ENCODE assay signal across 20 mouse cellular contexts in genomic region chr2:49655874-49656195, GRCm38 (mm10). TPM values are rescaled to one million over a fixed set of nuclear protein-coding genes. Genes with fewer than 3 reads are reported as not detected.
A peak's percentile ranks its signal among the peaks of the same experiment; 100 is the strongest.
DNase-seq lines count a peak whose midpoint lies in the region; ATAC-seq and TF ChIP-seq lines count a peak whose summit lies in the region.
"Had no signal": no experiment of that assay in that cellular context is flagged by ENCODE, and none has a peak within 500 bp of the region (broad histone marks: within the 10 kb centered on the region; RNA-seq: fewer than 3 reads in every experiment).

No protein-coding gene starts in this region.

- H3K4me3 ChIP-seq in heart, embryonic 10.5 days = no peak overlapping the region
- no peak overlapping the region for H3K4me3 ChIP-seq in heart, embryonic 11.5 days (ENCODE audit: low read depth, low read length)
- H3K4me3 ChIP-seq in forebrain, embryonic 13.5 days = no peak overlapping the region
- no peak overlapping the region for H3K4me3 ChIP-seq in hindbrain, embryonic 12.5 days
- no peak overlapping the region for H3K4me3 ChIP-seq in midbrain, postnatal 0 days (ENCODE audit: low read depth, low read length)
- H3K4me3 ChIP-seq: embryonic facial prominence, embryonic 12.5 days; heart, embryonic 15.5 days; kidney, embryonic 15.5 days; left cerebral cortex, adult 2 months; limb, embryonic 10.5 days; liver, embryonic 13.5 days; lung, embryonic 15.5 days; stomach, embryonic 15.5 days had no signal

- DNase-seq in heart, embryonic 10.5 days (ENCODE audit: low spot score) = peak; percentile 56
- no peak for DNase-seq in midbrain, postnatal 0 days (ENCODE audit: low spot score)
- DNase-seq in kidney, adult 11 months = no peak
- DNase-seq in urinary bladder, postnatal 14 days (ENCODE audit: low spot score) = no peak
- no peak for DNase-seq in layer of hippocampus, adult 11-12 months (ENCODE audit: low spot score)
- DNase-seq: adrenal gland, postnatal 14 days; gastrocnemius, postnatal 36 days; liver, embryonic 13.5 days; spleen, adult 18-20 months had no signal

- no peak overlapping the region for H3K4me2 ChIP-seq in heart, embryonic 11.5 days
- H3K4me2 ChIP-seq in forebrain, embryonic 13.5 days = peak overlapping the region; percentile 33
- peak overlapping the region; percentile 18; the same call in 1 of the 2 replicates for H3K4me2 ChIP-seq in hindbrain, embryonic 12.5 days (replicated peaks)
- no peak overlapping the region for H3K4me2 ChIP-seq in midbrain, postnatal 0 days (ENCODE audit: low read depth, low read length, poor library complexity, severe bottlenecking)
- H3K4me2 ChIP-seq: embryonic facial prominence, embryonic 12.5 days; heart, embryonic 15.5 days; kidney, embryonic 15.5 days; liver, embryonic 13.5 days; lung, embryonic 15.5 days; stomach, embryonic 15.5 days had no signal

- WGBS in heart, embryonic 10.5 days = 76% methylated on average over 3 of the region's 3 CpGs
- WGBS in heart, embryonic 11.5 days (ENCODE audit: insufficient replicate concordance) = 76% methylated on average over 3 of the region's 3 CpGs
- 73% methylated on average over 3 of the region's 3 CpGs for WGBS in forebrain, embryonic 13.5 days
- 67% methylated on average over 3 of the region's 3 CpGs for WGBS in hindbrain, embryonic 12.5 days
- WGBS in midbrain, postnatal 0 days = 53% methylated on average over 3 of the region's 3 CpGs

- no peaks in the 10 kb centered on the region for H3K27me3 ChIP-seq in heart, embryonic 10.5 days (ENCODE audit: insufficient read depth, poor library complexity, severe bottlenecking)
- H3K27me3 ChIP-seq in heart, embryonic 11.5 days (ENCODE audit: control insufficient read depth, insufficient read depth, low read length) = no peaks in the 10 kb centered on the region
- no peaks in the 10 kb centered on the region for H3K27me3 ChIP-seq in forebrain, embryonic 13.5 days
- H3K27me3 ChIP-seq in hindbrain, embryonic 12.5 days = no peaks in the 10 kb centered on the region
- no peaks in the 10 kb centered on the region for H3K27me3 ChIP-seq in midbrain, postnatal 0 days (ENCODE audit: insufficient read depth, low read length)
- H3K27me3 ChIP-seq: embryonic facial prominence, embryonic 12.5 days; heart, embryonic 15.5 days; kidney, embryonic 15.5 days; liver, embryonic 13.5 days; lung, embryonic 15.5 days; stomach, embryonic 15.5 days had no signal

- H3K4me1 ChIP-seq in heart, embryonic 10.5 days = peaks cover 5% of the 10 kb centered on the region; the same call in 1 of the 2 replicates
- no peaks in the 10 kb centered on the region for H3K4me1 ChIP-seq in heart, embryonic 11.5 days (ENCODE audit: control insufficient read depth, insufficient read depth, low read length)
- H3K4me1 ChIP-seq in forebrain, embryonic 13.5 days = peaks cover 76% of the 10 kb centered on the region
- H3K4me1 ChIP-seq in hindbrain, embryonic 12.5 days = peaks cover 39% of the 10 kb centered on the region
- H3K4me1 ChIP-seq in midbrain, postnatal 0 days (ENCODE audit: insufficient read depth, low read length) = peaks cover 20% of the 10 kb centered on the region; the same call in 1 of the 2 replicates
- H3K4me1 ChIP-seq: liver, embryonic 13.5 days; lung, embryonic 15.5 days had no signal

- TF ChIP-seq CTCF in midbrain, postnatal 0 days (IDR thresholded peaks at IDR 0.05) = no peak

- H3K9ac ChIP-seq in heart, embryonic 11.5 days (ENCODE audit: low read depth, low read length) = no peak overlapping the region
- peak overlapping the region; percentile 50 for H3K9ac ChIP-seq in forebrain, embryonic 13.5 days
- no peak overlapping the region; the same call in 1 of the 2 replicates for H3K9ac ChIP-seq in hindbrain, embryonic 12.5 days
- no peak overlapping the region for H3K9ac ChIP-seq in midbrain, postnatal 0 days (replicated peaks; ENCODE audit: low read length, poor library complexity, severe bottlenecking)
- H3K9ac ChIP-seq: embryonic facial prominence, embryonic 12.5 days; heart, embryonic 15.5 days; kidney, embryonic 15.5 days; liver, embryonic 13.5 days; lung, embryonic 15.5 days; stomach, embryonic 15.5 days had no signal

- no peak overlapping the region for H3K27ac ChIP-seq in heart, embryonic 10.5 days
- H3K27ac ChIP-seq in heart, embryonic 11.5 days (ENCODE audit: low read depth, low read length) = no peak overlapping the region
- peak overlapping the region; percentile 74 for H3K27ac ChIP-seq in forebrain, embryonic 13.5 days
- peak overlapping the region; percentile 49 for H3K27ac ChIP-seq in hindbrain, embryonic 12.5 days
- H3K27ac ChIP-seq in midbrain, postnatal 0 days (ENCODE audit: low read depth, low read length) = 0 out of 2 replicates have a peak overlapping the region, but pooled peaks have one; percentile 1
- H3K27ac ChIP-seq: embryonic facial prominence, embryonic 12.5 days; heart, embryonic 15.5 days; kidney, embryonic 15.5 days; limb, embryonic 10.5 days; liver, embryonic 13.5 days; lung, embryonic 15.5 days; macrophage; stomach, embryonic 15.5 days had no signal

- ATAC-seq in heart, embryonic 11.5 days (replicated peaks; ENCODE audit: insufficient number of reproducible peaks, low FRiP score, low TSS enrichment) = no peak
- no peak for ATAC-seq in forebrain, embryonic 13.5 days
- no peak; the same call in 1 of the 2 replicates for ATAC-seq in hindbrain, embryonic 12.5 days (ENCODE audit: low FRiP score)
- no peak for ATAC-seq in midbrain, postnatal 0 days (ENCODE audit: low FRiP score)

- H3K36me3 ChIP-seq in heart, embryonic 10.5 days = no peaks in the 10 kb centered on the region
- H3K36me3 ChIP-seq in heart, embryonic 11.5 days (ENCODE audit: control insufficient read depth, insufficient read depth, low read length) = no peaks in the 10 kb centered on the region
- peaks cover 11% of the 10 kb centered on the region; the same call in 1 of the 2 replicates for H3K36me3 ChIP-seq in forebrain, embryonic 13.5 days (ENCODE audit: poor library complexity, severe bottlenecking)
- peaks cover 7% of the 10 kb centered on the region for H3K36me3 ChIP-seq in hindbrain, embryonic 12.5 days
- peaks cover 8% of the 10 kb centered on the region; the same call in 1 of the 2 replicates for H3K36me3 ChIP-seq in midbrain, postnatal 0 days (ENCODE audit: insufficient read depth, low read length)
- H3K36me3 ChIP-seq: embryonic facial prominence, embryonic 12.5 days; heart, embryonic 15.5 days; kidney, embryonic 15.5 days; liver, embryonic 13.5 days; lung, embryonic 15.5 days; stomach, embryonic 15.5 days had no signal

- no peaks in the 10 kb centered on the region for H3K9me3 ChIP-seq in heart, embryonic 10.5 days
- H3K9me3 ChIP-seq in heart, embryonic 11.5 days (replicated peaks; ENCODE audit: control insufficient read depth, low read length) = no peaks in the 10 kb centered on the region
- no peaks in the 10 kb centered on the region for H3K9me3 ChIP-seq in forebrain, embryonic 13.5 days (replicated peaks)
- H3K9me3 ChIP-seq in hindbrain, embryonic 12.5 days (replicated peaks) = no peaks in the 10 kb centered on the region
- H3K9me3 ChIP-seq in midbrain, postnatal 0 days (ENCODE audit: low read length) = no peaks in the 10 kb centered on the region
- H3K9me3 ChIP-seq: embryonic facial prominence, embryonic 12.5 days; heart, embryonic 15.5 days; kidney, embryonic 15.5 days; limb, embryonic 10.5 days; liver, embryonic 13.5 days; lung, embryonic 15.5 days; stomach, embryonic 15.5 days had no signal

RNA-seq across cellular contexts. Expression of gene Kif5c, which starts 36.7 kb away (rescaled TPM):
- polyA plus RNA-seq in heart, embryonic 10.5 days (2016; fragmentation: Nextera tagmentation; extraction: Ambion mirVana) = 1.7 and 4.3 TPM in 2 replicates
- 1.2 and 1.3 TPM in 2 replicates for polyA plus RNA-seq in heart, embryonic 11.5 days (2014; fragmentation: Nextera tagmentation; extraction: Ambion mirVana)
- polyA plus RNA-seq in forebrain, embryonic 13.5 days (2015; fragmentation: Nextera tagmentation; extraction: Ambion mirVana) = 129 and 139 TPM in 2 replicates
- polyA plus RNA-seq in hindbrain, embryonic 12.5 days (2016; fragmentation: Nextera tagmentation; extraction: Ambion mirVana) = 153 and 157 TPM in 2 replicates
- total RNA-seq in midbrain, postnatal 0 days (2014; rRNA removed) = 328 and 412 TPM in 2 replicates
- polyA plus RNA-seq in midbrain, postnatal 0 days (2015; fragmentation: Nextera tagmentation; extraction: Ambion mirVana) = 159 and 170 TPM in 2 replicates

Comparison
In these comparisons a context has a peak if more than half of its experiments do, and no peak if none do; other contexts are left out.
1. H3K27ac ChIP-seq: peak in forebrain, embryonic 13.5 days (single experiment), hindbrain, embryonic 12.5 days (single experiment) and midbrain, postnatal 0 days (single experiment); none in heart, embryonic 10.5 days (single experiment) and heart, embryonic 11.5 days (single experiment).
2. H3K4me2 ChIP-seq: peak in forebrain, embryonic 13.5 days (single experiment) and hindbrain, embryonic 12.5 days (single experiment); none in heart, embryonic 11.5 days (single experiment) and midbrain, postnatal 0 days (single experiment).
3. RNA of gene Kif5c, which starts 36.7 kb away (polyA plus RNA-seq): 159 to 170 TPM in midbrain, postnatal 0 days, 153 to 157 TPM in hindbrain, embryonic 12.5 days and 129 to 139 TPM in forebrain, embryonic 13.5 days; 1.7 to 4.3 TPM in heart, embryonic 10.5 days and 1.2 to 1.3 TPM in heart, embryonic 11.5 days; every median in the first group is over 10 times any median in the second.